Mouse (Mus musculus) brain, adult 2 months (tissue): ENCODE measurements around the gene Utrn.

Source experiments
- DNase-seq: peaks from one replicate; pipeline ENCODE4 v3.0.0; 2011; ENCODE audit warnings: low read depth, low spot score

Utrn gene

GRCm38 (mm10) chr10:12548616-12549084, 320.5 kb downstream of the Utrn start:
- DNase-seq: peak; percentile 62

DNA sequence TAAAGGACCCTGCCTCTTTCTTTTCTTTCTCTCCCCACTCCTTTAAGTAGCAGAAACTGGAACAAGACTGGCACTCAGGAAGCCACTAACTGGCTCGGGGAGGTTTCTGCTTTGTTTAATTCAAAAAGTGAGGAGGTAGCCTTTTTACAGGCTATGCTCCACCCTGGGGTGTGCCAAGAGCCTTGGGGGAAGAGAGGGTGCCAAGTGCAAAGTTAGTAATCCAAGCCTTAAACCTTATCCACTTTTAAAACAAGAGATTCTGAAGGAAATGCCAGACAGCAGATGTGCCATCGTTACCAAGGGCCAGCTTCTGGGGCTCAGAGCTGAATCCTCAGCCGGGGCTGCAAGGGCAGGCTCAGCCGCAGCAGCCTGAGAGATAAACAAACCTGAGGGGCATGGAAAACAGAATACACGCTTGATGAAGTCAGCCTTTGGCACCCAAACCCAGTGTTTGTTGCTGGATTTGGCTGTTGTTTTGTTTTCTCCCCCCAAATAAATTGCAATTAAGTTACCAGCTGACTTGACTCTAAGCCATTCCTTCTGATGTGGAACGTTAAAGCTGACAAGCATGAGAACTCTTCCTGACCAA, 322.0 kb downstream of the Utrn start:
- DNase-seq: no peak

DNA sequence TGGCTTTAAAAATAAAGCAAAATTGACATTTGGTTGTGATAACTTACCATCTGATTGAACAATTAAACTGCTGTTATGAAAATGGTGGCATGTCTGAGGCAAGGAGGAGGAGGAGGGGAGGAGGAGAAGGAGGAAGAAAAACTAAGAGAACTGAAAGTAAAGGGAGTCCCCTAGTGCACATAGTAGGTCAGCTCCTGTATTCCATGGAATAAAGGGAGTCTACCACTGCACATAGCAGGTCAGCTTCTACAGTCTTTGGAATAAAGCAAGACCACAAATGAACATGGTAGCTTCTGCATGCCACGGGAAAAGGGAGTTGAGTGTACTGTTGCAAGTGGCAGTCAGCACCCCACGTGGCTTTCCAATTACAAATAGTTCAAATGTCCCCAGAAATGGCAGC, 323.7 kb downstream of the Utrn start:
- DNase-seq: no peak

DNA sequence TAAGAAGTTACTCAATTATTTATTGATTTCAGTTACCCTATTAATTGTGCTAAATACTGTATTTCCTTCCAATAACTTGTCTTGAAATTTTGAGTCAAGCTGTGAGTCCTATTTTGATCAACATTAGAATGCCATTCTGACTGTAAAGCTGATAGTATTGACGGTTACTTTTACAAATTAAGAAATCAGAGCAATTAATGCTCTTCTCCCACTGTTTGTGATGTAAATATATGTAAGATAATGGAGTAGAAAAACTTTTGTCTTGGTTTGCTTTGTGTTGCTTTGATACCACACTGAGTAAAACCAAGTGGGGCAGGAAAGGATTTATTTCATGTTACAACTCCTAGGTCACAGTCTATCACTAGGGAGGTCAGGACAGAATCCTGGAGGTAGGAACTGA, 327.4 kb downstream of the Utrn start:
- no peak for DNase-seq

GRCm38 (mm10) chr10:12535272-12535671, 333.9 kb downstream of the Utrn start:
- DNase-seq: no peak

GRCm38 (mm10) chr10:12534801-12535200, 334.4 kb downstream of the Utrn start:
- no peak for DNase-seq

- DNase-seq: no peak
These were observed 334.9 kb downstream of the Utrn start for GRCm38 (mm10) chr10:12534301-12534700.

GRCm38 (mm10) chr10:12522078-12522477, 347.1 kb downstream of the Utrn start:
- no peak for DNase-seq

- no peak for DNase-seq
These were observed 351.0 kb downstream of the Utrn start for GRCm38 (mm10) chr10:12518162-12518561.

GRCm38 (mm10) chr10:12505568-12505967, 363.6 kb downstream of the Utrn start:
- DNase-seq: peak; percentile 12

DNA sequence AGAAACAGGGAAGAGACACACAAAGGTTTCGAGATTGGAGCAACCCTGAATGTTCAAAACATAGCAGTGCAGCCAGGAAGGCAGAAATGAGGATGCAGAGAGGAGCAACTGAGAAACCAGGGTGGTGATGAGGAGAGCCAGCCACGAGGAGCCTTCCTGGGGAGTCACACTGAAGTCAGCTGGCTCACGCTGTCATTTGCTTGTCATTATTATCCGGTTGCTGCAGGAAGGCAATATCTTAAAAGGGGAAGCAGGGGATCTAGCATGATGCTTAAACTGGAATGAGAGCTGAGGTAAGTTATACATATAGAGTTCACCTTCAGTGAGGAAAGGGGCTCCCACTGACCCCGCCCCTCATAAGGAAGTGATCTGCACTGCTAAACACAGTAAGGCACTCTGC, 368.7 kb downstream of the Utrn start:
- DNase-seq: no peak

GRCm38 (mm10) chr10:12497555-12497954, 371.6 kb downstream of the Utrn start:
- DNase-seq: no peak

DNA sequence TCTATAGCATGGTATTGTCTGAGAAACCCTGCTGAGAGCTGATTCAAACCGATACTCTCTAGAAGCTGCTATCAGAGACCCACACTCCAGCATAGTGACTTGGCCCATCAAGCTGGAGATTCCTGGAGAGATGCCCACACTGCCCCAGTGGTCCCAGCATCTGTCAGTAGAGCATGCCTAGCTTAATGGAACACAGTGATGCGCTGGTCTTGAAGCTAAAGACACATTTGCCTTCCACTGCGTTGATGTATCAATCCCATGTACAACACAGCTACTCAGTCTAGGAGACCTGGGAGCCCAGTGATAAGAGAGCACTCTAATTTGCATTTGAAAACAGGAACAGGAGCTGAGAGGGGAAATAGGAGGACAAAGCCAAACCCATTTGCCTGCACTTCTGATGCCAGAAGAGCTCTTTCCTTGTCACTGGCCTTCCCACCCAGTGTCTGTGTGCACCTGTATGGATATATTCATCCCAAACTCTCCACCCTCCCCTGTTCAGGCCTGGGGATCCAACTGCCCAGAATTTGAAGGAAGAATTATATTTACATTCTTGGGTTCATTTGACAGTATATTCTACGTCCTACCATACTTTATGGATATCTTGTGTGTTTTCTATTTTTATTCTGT, 379.5 kb downstream of the Utrn start:
- DNase-seq: no peak

- DNase-seq: no peak
These were observed 380.6 kb downstream of the Utrn start for GRCm38 (mm10) chr10:12488518-12488917.

DNA sequence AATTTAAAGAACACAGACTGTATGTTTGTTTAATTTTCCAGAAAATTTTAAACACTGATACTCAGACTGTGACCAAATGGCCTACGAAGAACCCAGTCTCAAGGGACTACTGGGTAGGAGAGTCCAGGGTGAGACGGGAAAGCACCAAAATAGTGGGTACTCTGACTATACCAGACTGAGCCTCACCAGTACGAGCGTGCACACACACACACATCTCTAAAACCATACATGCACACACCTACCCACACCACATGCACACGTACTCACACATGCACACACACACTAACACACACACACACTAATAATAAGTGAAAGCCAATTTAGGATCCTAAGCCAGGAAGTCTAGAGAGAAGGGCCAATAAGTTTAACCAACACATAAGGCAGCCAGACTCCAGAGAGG, 381.0 kb downstream of the Utrn start:
- no peak for DNase-seq

- no peak for DNase-seq
These were observed 385.7 kb downstream of the Utrn start for GRCm38 (mm10) chr10:12483494-12483893.

DNA sequence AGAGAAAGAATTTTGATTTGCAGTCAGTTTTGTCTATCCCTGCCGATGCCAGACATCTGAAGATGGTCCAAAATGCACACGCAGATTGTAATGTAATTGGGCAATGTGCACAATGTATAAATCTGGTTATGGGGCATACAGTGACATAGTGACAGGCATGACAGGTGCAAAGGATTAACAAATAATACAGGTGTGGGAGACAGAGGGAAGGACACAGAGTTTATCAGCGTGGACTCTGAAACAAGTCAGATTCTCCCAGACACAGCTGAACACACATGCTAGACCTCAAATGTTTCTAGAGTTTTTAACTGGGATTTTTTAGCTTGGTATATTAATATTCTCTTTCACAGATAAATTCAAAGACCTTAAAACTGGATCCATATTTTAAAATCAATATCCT, 386.2 kb downstream of the Utrn start:
- DNase-seq: no peak

DNA sequence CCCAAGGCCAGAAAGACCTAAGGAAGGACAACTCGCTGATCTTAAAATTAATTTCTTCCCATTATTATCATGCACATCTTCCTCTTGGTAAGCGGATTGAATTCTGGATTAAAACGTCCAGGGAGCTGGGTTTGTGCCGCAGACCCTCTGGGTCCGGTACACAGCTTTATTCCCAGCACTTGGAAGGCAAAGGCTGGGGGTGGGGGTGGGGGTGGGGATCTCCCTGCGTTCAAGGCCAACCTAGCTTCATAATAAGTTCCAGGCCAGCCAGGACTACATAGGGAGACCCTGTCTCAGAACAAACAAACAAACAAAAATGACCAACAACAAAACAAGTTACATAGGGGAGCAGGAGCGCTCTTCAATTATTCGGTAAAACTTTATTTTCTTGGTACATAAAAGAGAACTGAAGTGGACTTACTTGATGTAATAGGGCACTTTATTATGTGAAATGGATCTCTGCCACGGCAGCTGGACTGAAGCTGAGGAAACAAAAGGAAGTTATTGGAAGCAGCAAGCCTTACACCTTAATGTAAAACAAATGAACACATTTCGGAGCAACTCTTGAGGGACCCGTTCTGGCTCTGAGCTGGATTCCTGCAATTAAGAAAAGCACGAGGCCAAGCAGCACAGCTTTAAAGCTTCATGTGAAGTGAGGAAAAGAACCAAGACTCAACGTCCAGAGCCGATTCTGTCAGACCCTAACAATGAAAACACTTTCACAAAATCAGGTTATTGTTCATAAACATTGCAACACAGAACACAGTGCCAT, 394.1 kb downstream of the Utrn start:
- DNase-seq: no peak

- DNase-seq: no peak
These were observed 399.6 kb downstream of the Utrn start for GRCm38 (mm10) chr10:12469391-12470057.

GRCm38 (mm10) chr10:12467544-12467943, 401.6 kb downstream of the Utrn start:
- DNase-seq: peak; percentile 26

DNA sequence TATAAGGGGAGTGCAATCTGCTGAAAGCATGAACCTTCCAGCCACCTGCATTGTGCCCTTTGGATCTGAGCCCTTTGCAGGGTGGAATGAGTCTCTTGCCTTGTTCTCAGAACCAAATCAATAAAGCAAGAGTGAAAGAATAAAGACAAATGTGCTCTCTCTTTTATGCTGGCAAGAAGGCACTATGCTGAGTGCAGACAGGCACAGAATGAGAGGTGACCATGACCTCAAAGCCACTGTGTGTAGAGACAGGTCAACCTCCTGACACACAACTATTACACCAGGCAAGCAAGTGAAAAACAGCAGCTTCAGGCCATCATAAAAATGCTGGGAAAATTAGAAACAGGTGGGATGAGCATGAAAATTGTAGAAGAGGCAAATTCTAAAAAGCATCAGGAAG, 408.2 kb downstream of the Utrn start:
- no peak for DNase-seq

DNA sequence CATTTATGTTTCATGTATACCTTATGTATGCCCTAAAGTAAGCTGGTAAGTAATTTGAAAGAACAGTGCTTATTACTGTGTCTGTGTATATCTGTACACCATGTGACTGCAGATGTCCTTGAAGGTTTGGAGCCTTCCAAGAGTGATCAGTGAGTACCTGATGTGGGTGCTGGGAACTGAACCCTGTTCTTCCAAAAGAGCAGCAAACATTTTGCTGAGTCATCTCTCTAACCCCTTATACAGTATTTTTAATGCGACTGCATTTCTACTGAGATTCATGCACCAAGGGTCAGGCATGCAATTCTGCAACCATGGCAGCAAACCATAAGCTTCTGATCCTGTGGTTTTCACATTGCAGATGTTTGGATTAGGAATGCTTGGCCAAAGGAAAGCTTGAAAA, 412.3 kb downstream of the Utrn start:
- no peak for DNase-seq
